Mouse (Mus musculus) ES-E14 (cell line): ENCODE data around the gene Trip12.

Source experiments
- CHD2 ChIP-seq: IDR thresholded peaks from 2 replicates; pipeline ENCODE4 v1.6.1; 2014; ENCODE audit warnings: mild to moderate bottlenecking, low read depth, low read length, inconsistent platforms
- MAFK ChIP-seq: IDR thresholded peaks from 2 replicates; pipeline ENCODE4 v1.6.1; 2014; ENCODE audit warnings: mild to moderate bottlenecking, low read depth, low read length, inconsistent platforms; ENCODE audit not compliant: insufficient read depth

- TF ChIP-seq MAFK (no peak), CHD2 (no peak)
Observed at GRCm38 (mm10) chr1:84722841-84723240, 117.5 kb downstream of the Trip12 start.
